Mouse (Mus musculus) intestine, embryonic 14.5 days (tissue): ENCODE results near the gene Rasgrf1. TPM values are rescaled to one million over a fixed set of nuclear protein-coding genes. Genes with fewer than 3 reads are reported as not detected.

ENCODE experiments used
- ATAC-seq: fragments of 200-750 bp; cut with Nextera tagmentation; replicated peaks from 2 replicates; pipeline ENCODE4 v1.8.0; 2017; ENCODE audit warnings: low read depth, moderate number of reproducible peaks, moderate TSS enrichment, moderate library complexity; ENCODE audit not compliant: low FRiP score, low TSS enrichment
- DNase-seq: peaks from one replicate; pipeline ENCODE4 v3.0.0-alpha.2; 2018; ENCODE audit warnings: low spot score
- H3K27ac ChIP-seq: fragments of 300-500 bp; sonication (generic); 2 replicates; pipeline ENCODE4 v1.5.1; 2014; ENCODE audit warnings: low read depth, mild to moderate bottlenecking, control low read depth
- H3K27me3 ChIP-seq: fragments of 300-500 bp; sonication (generic); replicated peaks from 2 replicates; pipeline ENCODE4 v1.6.1; 2014; ENCODE audit warnings: low read length, control low read depth; ENCODE audit not compliant: control insufficient read depth, insufficient read depth
- H3K36me3 ChIP-seq: fragments of 300-500 bp; sonication (generic); 2 replicates; pipeline ENCODE4 v1.6.1; 2014; ENCODE audit warnings: low read length, control low read depth; ENCODE audit not compliant: control insufficient read depth, insufficient read depth
- H3K4me1 ChIP-seq: fragments of 300-500 bp; sonication (generic); replicated peaks from 2 replicates; pipeline ENCODE4 v1.6.1; 2014; ENCODE audit warnings: low read length, control low read depth, mixed read lengths; ENCODE audit not compliant: control insufficient read depth, insufficient read depth
- H3K4me2 ChIP-seq: fragments of 300-500 bp; sonication (generic); 2 replicates; pipeline ENCODE4 v1.6.1; 2014; ENCODE audit warnings: low read length
- H3K4me3 ChIP-seq: fragments of 300-500 bp; sonication (generic); 2 replicates; pipeline ENCODE4 v1.5.1; 2014; ENCODE audit warnings: low read depth, low read length, control low read depth, mixed read lengths
- H3K9ac ChIP-seq: fragments of 300-500 bp; sonication (generic); 2 replicates; pipeline ENCODE4 v1.6.1; 2014; ENCODE audit warnings: mild to moderate bottlenecking, low read length
- H3K9me3 ChIP-seq: fragments of 300-500 bp; sonication (generic); 2 replicates; pipeline ENCODE4 v1.6.1; 2016; ENCODE audit warnings: low read length, control low read depth; ENCODE audit not compliant: control insufficient read depth
- WGBS: fragments of 180-500 bp; shearing (Covaris S2); extraction: QIAGEN DNeasy Blood & Tissue Kit; methylation state at CpG from one replicate; pipeline ENCODE4 v1.1.7; 2014; 5-methylcytosine and 5-hydroxymethylcytosine counted together
- polyA plus RNA-seq: library from polyadenylated mRNA; unstranded; fragments of >200 nt; fragmentation: Nextera tagmentation; extraction: Ambion mirVana; gene quantifications from 2 replicates; pipeline ENCODE4 v1.2.1, GENCODE M21; 2014

Rasgrf1 gene
- polyA plus RNA-seq, 1 experiment from 2014 or later = 0.35 TPM

DNA sequence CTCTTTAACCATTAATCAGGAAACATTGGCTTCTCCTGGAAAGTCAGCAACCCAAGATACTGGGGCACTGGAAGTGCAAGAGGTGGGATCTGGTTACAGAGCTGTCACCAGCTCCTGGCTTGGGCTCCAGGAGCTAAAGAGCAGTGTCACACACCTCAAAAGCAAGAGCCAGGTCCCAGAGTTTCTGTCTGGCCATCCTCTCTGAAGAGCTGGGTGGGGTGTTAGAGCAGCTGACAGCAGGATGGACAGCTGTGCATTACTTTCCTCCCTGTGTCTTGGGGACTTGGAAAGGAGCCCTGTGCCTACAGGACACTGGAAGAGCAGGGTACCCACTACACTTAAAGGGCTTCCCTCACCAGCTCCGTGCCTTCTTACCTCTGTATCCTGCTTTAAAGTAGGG, 72.5 kb downstream of the Rasgrf1 start:
- Histone ChIP-seq H3K4me2 (no peak overlapping the region), H3K9me3 (no peaks in the 10 kb centered on the region), H3K4me3 (no peak overlapping the region), H3K27ac (no peak overlapping the region), H3K4me1 (peaks cover 7% of the 10 kb centered on the region; the same call in 1 of the 2 replicates), H3K36me3 (no peaks in the 10 kb centered on the region), H3K27me3 (no peaks in the 10 kb centered on the region), H3K9ac (no peak overlapping the region)
- 79% methylated on average over 1 of the region's 1 CpGs for WGBS
- no peak for ATAC-seq
- DNase-seq = no peak

DNA sequence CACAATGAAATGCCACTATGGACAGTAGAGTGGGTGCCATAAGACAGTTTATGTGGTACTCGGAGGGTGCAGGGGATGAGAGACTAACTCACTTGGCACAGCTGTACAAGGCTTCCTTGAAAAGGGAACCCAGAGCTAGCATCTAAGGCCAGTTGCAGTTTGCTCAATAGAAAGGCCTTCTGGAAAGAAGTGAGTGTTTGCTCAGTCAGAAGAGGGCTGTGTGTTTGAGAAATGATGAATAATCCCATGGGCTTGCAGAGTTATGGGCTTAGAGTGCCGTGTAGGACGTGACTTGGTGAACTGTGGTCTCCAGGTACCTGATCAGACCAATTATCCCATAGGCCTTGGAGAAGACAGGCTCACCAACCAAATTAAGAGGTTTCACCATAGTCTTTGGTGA, 78.3 kb downstream of the Rasgrf1 start:
- no peak for ATAC-seq
- Histone ChIP-seq H3K27ac (no peak overlapping the region), H3K9ac (no peak overlapping the region), H3K4me2 (no peak overlapping the region), H3K4me1 (no peaks in the 10 kb centered on the region), H3K36me3 (no peaks in the 10 kb centered on the region), H3K4me3 (no peak overlapping the region), H3K27me3 (no peaks in the 10 kb centered on the region), H3K9me3 (no peaks in the 10 kb centered on the region)
- 91% methylated on average over 3 of the region's 3 CpGs for WGBS
- no peak for DNase-seq

DNA sequence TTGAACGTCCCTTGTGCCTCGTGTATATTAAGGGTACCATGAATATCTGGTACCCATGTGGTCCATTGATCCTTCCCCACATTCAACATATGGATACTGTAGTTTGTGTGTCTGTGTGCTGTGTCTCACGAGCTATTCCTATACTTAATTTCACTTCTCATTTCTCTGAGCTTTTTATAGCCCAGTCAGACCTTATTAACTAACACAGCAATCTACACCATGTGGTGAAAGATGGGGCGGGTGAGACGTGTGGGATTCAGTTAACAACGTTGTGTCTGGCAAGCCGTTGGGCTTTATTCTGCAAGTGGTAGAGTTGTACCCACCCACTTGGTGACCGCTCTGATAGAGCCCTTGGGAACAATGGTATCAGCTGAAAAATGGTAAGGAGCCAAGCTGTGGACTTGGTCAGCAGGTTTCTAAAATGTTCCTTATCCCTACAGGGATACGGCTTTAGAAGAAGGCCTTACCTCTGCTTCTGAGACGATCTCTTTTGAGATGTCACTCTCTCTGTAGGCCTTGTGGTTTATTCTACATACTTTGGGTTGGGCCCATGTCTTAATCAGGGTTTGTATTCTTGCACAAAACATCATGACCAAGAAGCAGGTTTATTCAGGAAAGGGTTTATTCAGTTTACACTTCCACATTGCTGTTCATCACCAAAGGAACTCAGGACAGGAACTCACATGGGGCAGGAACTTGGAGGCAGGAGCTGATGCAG, 79.3 kb downstream of the Rasgrf1 start:
- ATAC-seq = no peak
- 88% methylated on average over 10 of the region's 10 CpGs for WGBS

DNA sequence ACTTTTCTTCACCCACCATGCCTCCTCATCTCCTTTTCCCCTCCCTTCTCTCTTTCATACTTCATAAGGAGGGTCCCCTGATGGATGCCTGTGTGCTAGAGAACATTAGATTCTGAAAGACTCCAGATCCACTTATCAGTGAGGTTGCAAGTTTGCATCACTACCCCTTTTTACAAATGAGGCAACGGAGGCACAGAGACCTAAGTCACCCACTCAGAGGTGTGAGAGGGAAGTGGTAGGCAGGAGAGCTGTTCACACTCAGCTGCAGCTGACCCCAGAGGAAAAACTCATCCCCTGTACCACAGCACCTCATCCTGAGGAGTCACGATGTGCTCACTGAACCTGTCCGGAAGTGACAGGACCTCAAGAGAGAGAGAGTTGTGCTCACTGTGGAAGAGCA, 96.7 kb downstream of the Rasgrf1 start:
- Histone ChIP-seq H3K27ac (no peak overlapping the region), H3K9ac (no peak overlapping the region), H3K9me3 (no peaks in the 10 kb centered on the region), H3K4me3 (no peak overlapping the region), H3K36me3 (no peaks in the 10 kb centered on the region), H3K27me3 (no peaks in the 10 kb centered on the region), H3K4me2 (no peak overlapping the region), H3K4me1 (no peaks in the 10 kb centered on the region)
- WGBS = 88% methylated on average over 3 of the region's 3 CpGs
- ATAC-seq (no peak), DNase-seq (no peak)

More for the DNA sequence above, 79.3 kb downstream of the Rasgrf1 start:
- DNase-seq = no peak
- H3K9me3 ChIP-seq = no peaks in the 10 kb centered on the region
- no peaks in the 10 kb centered on the region for H3K4me1 ChIP-seq
- H3K27me3 ChIP-seq = no peaks in the 10 kb centered on the region
- no peak overlapping the region for H3K27ac ChIP-seq
- H3K36me3 ChIP-seq = no peaks in the 10 kb centered on the region
- no peak overlapping the region for H3K9ac ChIP-seq
- no peak overlapping the region for H3K4me2 ChIP-seq
- no peak overlapping the region for H3K4me3 ChIP-seq

DNA sequence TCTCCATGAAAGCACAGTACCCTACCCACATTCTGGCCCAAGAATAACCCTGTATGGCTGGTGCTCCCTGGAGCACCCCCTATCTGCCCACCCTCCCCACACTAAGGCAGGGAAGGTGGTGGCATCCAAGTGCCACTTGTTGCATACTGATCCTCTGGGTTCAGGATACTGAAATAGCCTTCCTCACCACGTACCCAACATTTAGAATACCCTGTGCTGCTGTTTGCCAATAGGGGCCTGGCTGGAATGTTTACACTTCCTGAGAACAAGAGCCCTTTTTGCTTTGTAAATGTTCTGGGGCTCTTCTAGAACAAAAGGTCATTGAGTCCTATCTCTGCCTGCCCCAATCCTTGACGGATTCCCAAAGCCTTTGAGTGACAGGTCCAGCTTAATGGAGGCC, 97.4 kb downstream of the Rasgrf1 start:
- Histone ChIP-seq H3K36me3 (no peaks in the 10 kb centered on the region), H3K9me3 (no peaks in the 10 kb centered on the region), H3K9ac (no peak overlapping the region), H3K27ac (no peak overlapping the region), H3K4me3 (no peak overlapping the region), H3K27me3 (no peaks in the 10 kb centered on the region), H3K4me2 (no peak overlapping the region), H3K4me1 (no peaks in the 10 kb centered on the region)
- ATAC-seq (no peak), DNase-seq (no peak)
- 31% methylated on average over 2 of the region's 2 CpGs for WGBS

DNA sequence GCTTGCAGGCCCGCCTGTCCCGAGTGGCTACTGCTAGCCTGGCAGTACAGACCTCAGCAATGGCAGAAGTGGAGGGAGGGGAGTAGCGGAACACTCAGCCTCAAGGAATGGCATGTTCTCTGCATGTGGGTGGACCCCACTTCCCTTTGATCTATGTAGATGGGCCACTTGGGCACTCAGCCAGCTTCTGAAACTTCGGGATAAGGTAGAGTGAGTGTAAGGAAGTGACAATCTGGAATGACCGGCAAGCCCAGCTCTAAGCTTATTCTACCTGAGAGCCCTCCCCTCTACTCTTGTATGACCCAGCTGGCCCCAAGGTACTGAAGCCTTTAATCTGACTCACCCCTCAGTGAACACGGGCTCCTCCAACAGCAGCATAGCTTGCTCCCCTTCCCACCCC, 98.4 kb downstream of the Rasgrf1 start:
- Histone ChIP-seq H3K9ac (no peak overlapping the region), H3K4me2 (no peak overlapping the region), H3K27me3 (no peaks in the 10 kb centered on the region), H3K4me1 (no peaks in the 10 kb centered on the region), H3K36me3 (no peaks in the 10 kb centered on the region), H3K27ac (no peak overlapping the region), H3K9me3 (no peaks in the 10 kb centered on the region), H3K4me3 (no peak overlapping the region)
- ATAC-seq = 0 out of 2 replicates have a peak, but pooled peaks have one; percentile 27
- 85% methylated on average over 6 of the region's 6 CpGs for whole genome bisulfite sequencing
- no peak for DNase-seq

DNA sequence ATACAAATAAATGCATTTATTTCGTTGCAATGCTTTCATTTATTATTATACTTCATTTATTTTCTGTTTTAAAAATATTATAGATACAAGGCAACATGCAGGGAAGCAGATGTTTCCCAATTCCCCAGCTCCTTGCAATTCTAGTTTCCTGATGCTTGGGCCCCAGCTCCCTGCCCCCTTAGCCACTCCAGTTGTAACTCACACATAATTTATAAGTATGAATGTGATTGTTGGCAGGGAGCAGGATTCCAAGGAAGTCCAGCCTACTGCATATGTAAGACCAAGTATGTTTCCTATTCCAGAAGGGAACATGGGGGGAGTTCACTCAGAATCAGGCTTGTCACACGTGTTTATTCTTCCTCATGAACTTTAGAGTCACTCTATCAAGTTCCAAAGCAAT, 102.1 kb downstream of the Rasgrf1 start:
- Histone ChIP-seq H3K9ac (no peak overlapping the region), H3K27ac (no peak overlapping the region), H3K27me3 (no peaks in the 10 kb centered on the region), H3K36me3 (no peaks in the 10 kb centered on the region), H3K4me2 (no peak overlapping the region), H3K4me3 (no peak overlapping the region), H3K4me1 (no peaks in the 10 kb centered on the region), H3K9me3 (no peaks in the 10 kb centered on the region)
- DNase-seq (no peak), ATAC-seq (no peak)
- 58% methylated on average over 2 of the region's 2 CpGs for WGBS

DNA sequence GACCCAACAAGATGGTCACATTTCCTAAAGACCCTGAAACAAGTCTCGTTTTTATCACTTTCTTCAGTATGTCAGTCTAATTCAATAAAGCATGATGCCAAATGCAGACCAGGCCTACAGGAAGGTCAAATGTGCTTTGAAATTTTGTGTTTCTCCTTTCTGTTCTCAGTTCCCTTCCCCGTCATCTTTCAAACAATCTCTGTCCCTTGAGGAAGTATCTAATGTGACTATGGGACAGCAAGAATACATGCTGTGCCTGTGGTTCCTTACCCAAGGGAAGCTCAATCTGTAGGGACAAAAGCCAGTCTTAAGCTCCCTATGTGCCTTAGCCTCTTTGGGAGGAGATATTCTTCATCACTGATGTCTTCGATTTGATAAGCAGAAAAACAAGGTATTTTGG, 104.9 kb downstream of the Rasgrf1 start:
- Histone ChIP-seq H3K4me3 (no peak overlapping the region), H3K9me3 (no peaks in the 10 kb centered on the region), H3K4me2 (no peak overlapping the region), H3K4me1 (no peaks in the 10 kb centered on the region), H3K9ac (no peak overlapping the region), H3K27me3 (no peaks in the 10 kb centered on the region), H3K36me3 (no peaks in the 10 kb centered on the region), H3K27ac (no peak overlapping the region)
- no peak for ATAC-seq
- WGBS = 85% methylated on average over 3 of the region's 3 CpGs
- DNase-seq = no peak

DNA sequence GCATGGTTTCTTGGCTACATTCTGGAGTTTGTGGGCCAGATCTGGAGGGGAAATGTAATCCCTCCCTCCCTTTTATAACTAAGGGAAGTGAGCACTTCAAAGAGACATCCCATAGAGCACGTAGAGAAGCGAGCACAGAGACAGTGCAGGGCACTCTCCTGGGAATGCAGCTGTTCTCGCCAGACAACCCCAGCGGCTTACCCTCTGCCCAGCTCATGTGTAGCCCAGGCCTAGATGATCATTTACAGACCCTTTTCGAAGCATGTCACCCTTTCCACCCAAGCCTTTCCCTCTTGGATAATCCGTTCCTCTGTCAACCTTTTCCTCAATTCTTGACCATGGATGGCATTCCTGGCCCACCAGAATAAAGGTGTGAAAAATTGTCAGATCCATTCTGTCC, 106.5 kb downstream of the Rasgrf1 start:
- ATAC-seq (no peak), DNase-seq (no peak)
- H3K27me3 ChIP-seq = no peaks in the 10 kb centered on the region
- no peaks in the 10 kb centered on the region for H3K9me3 ChIP-seq
- no peak overlapping the region for H3K4me2 ChIP-seq
- H3K4me3 ChIP-seq = no peak overlapping the region
- H3K27ac ChIP-seq = no peak overlapping the region
- 75% methylated on average over 6 of the region's 6 CpGs for WGBS
- H3K36me3 ChIP-seq = no peaks in the 10 kb centered on the region
- H3K9ac ChIP-seq = no peak overlapping the region
- H3K4me1 ChIP-seq = no peaks in the 10 kb centered on the region
